Mouse (Mus musculus): ENCODE measurements around the gene Atp6v0b. TPM values are rescaled to one million over a fixed set of nuclear protein-coding genes. Genes with fewer than 3 reads are reported as not detected.

Atp6v0b gene
- total and polyA plus RNA-seq, 2 experiments from 2014 or later: 216 to 356 TPM

DNA sequence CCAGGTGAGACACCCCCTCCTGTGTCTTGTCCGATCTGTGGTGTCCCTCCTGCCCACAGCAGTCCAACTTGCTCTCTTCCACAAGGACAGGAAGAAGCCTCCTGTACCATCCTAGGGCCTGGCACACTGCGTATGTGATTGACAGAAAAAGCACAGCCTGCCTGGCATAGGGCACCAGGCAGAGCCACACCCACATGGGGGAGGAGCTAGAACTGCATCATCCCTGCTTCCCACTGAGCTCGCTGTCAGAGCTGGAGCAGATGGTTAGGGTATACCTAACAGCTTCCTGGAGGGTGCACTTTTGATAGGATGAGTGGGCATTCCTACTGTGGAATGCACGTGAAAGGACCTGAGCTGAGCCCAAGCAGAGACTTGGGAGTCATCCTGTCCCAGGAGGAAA lies 24.3 kb downstream of the Atp6v0b start:
- H3K27ac ChIP-seq (ENCODE audit: low read depth): no peak overlapping the region
- ATAC-seq (ENCODE audit: insufficient read depth, low read depth) (no peak), DNase-seq (ENCODE audit: low spot score) (no peak)
- no peak overlapping the region for H3K4me3 ChIP-seq (ENCODE audit: low read depth, low read length)
- WGBS: 49% methylated on average over 4 of the region's 4 CpGs
- no peaks in the 10 kb centered on the region for H3K36me3 ChIP-seq (replicated peaks; ENCODE audit: control insufficient read depth, insufficient read depth, low read length)
- TF ChIP-seq CTCF (IDR thresholded peaks at IDR 0.05; ENCODE audit: low read depth) (no peak), EP300 (IDR thresholded peaks at IDR 0.05; ENCODE audit: low read depth) (no peak)
- H3K9ac ChIP-seq (replicated peaks; ENCODE audit: low read depth, low read length): no peak overlapping the region
- H3K4me2 ChIP-seq (ENCODE audit: low read depth, low read length): no peak overlapping the region
- H3K9me3 ChIP-seq (replicated peaks; ENCODE audit: control insufficient read depth, low read length): no peaks in the 10 kb centered on the region
- no peaks in the 10 kb centered on the region for H3K4me1 ChIP-seq (ENCODE audit: control insufficient read depth, insufficient read depth)
- no peaks in the 10 kb centered on the region for H3K27me3 ChIP-seq (ENCODE audit: control insufficient read depth, insufficient read depth, low read length)

DNA sequence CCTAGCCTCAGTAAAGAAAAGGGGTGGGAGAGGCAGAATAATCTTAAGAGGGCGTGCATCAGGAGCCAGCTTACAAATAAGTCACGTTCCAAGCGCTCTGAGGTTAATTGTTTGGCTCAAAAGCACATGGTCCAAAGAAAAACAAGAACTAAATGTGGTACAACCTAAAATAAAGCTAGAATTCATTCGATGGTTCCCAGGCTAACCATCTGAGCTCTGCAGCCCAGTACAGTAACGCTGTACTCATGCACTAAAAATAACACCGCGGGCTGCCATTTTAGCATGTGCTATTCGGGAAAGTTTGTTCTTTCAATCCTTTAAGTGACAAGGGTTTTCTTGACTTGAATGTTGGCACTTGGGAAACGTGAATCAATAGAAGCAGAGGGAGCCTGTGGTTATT lies 26.6 kb downstream of the Atp6v0b start:
- WGBS: 68% methylated on average over 9 of the region's 9 CpGs
- Histone ChIP-seq H3K27me3 (ENCODE audit: control insufficient read depth, insufficient read depth, low read length) (no peaks in the 10 kb centered on the region), H3K9me3 (replicated peaks; ENCODE audit: control insufficient read depth, low read length) (no peaks in the 10 kb centered on the region), H3K9ac (replicated peaks; ENCODE audit: low read depth, low read length) (no peak overlapping the region), H3K4me1 (ENCODE audit: control insufficient read depth, insufficient read depth) (no peaks in the 10 kb centered on the region), H3K4me3 (ENCODE audit: low read depth, low read length) (no peak overlapping the region), H3K27ac (ENCODE audit: low read depth) (no peak overlapping the region), H3K4me2 (ENCODE audit: low read depth, low read length) (no peak overlapping the region), H3K36me3 (replicated peaks; ENCODE audit: control insufficient read depth, insufficient read depth, low read length) (no peaks in the 10 kb centered on the region)
- no peak for ATAC-seq (ENCODE audit: insufficient read depth, low read depth)
- TF ChIP-seq EP300 (IDR thresholded peaks at IDR 0.05; ENCODE audit: low read depth): no peak
- no peak for TF ChIP-seq CTCF (IDR thresholded peaks at IDR 0.05; ENCODE audit: low read depth)
- DNase-seq (ENCODE audit: low spot score): no peak

DNA sequence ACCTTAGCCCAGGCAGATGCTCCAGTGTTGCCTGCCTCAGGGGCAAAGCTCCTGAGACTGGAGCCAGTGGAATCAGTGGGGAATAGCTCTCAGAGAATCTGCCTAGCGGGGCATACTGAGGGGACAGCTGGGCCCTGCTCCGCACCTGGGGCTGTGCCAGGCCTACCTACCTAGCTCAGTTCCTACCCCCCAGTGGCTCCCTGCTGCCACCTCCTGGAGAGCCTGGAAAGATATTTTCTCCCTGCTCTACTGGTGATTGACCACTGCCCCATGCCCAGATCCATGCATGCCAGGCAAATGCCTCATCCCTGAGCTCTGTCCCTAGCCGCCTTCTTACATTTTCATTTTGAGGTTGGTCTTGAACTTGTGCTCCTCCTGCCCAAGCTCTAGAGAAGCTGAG lies 28.3 kb downstream of the Atp6v0b start:
- DNase-seq (ENCODE audit: low spot score) (no peak), ATAC-seq (ENCODE audit: insufficient read depth, low read depth) (no peak; the same call in 1 of the 2 replicates)
- Histone ChIP-seq H3K27me3 (ENCODE audit: control insufficient read depth, insufficient read depth, low read length) (no peaks in the 10 kb centered on the region), H3K4me1 (ENCODE audit: control insufficient read depth, insufficient read depth) (no peaks in the 10 kb centered on the region), H3K27ac (ENCODE audit: low read depth) (no peak overlapping the region), H3K4me3 (ENCODE audit: low read depth, low read length) (no peak overlapping the region), H3K4me2 (ENCODE audit: low read depth, low read length) (no peak overlapping the region), H3K9me3 (replicated peaks; ENCODE audit: control insufficient read depth, low read length) (no peaks in the 10 kb centered on the region), H3K9ac (replicated peaks; ENCODE audit: low read depth, low read length) (no peak overlapping the region), H3K36me3 (replicated peaks; ENCODE audit: control insufficient read depth, insufficient read depth, low read length) (no peaks in the 10 kb centered on the region)
- TF ChIP-seq EP300 (IDR thresholded peaks at IDR 0.05; ENCODE audit: low read depth) (no peak), CTCF (IDR thresholded peaks at IDR 0.05; ENCODE audit: low read depth) (peak; percentile 65)
- 55% methylated on average over 3 of the region's 3 CpGs for WGBS

DNA sequence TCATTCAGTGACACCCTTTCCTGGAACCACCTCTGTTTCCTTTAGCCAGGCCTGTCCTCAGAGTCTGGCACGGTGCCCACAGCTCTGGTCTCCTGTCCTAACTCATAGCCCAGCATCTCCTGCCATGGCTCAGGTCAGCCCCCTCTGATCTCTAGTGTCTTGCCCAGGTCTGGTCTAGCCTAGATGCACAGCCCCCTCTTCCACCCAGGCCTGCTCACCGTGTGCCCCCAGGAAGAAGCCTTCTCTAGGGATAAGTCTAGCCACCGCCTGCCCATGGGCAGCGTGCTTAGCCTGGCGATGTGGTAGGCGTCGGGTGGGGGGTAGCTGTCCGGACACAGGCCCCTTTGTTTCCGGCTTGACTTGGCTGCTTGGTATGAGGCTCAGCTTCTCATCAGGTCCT lies 32.0 kb downstream of the Atp6v0b start:
- Histone ChIP-seq H3K27ac (ENCODE audit: low read depth) (no peak overlapping the region), H3K9ac (replicated peaks; ENCODE audit: low read depth, low read length) (no peak overlapping the region), H3K27me3 (ENCODE audit: control insufficient read depth, insufficient read depth, low read length) (no peaks in the 10 kb centered on the region), H3K4me3 (ENCODE audit: low read depth, low read length) (no peak overlapping the region), H3K36me3 (replicated peaks; ENCODE audit: control insufficient read depth, insufficient read depth, low read length) (no peaks in the 10 kb centered on the region), H3K4me1 (ENCODE audit: control insufficient read depth, insufficient read depth) (no peaks in the 10 kb centered on the region), H3K4me2 (ENCODE audit: low read depth, low read length) (no peak overlapping the region), H3K9me3 (replicated peaks; ENCODE audit: control insufficient read depth, low read length) (no peaks in the 10 kb centered on the region)
- ATAC-seq (ENCODE audit: insufficient read depth, low read depth) (no peak), DNase-seq (ENCODE audit: low spot score) (no peak)
- WGBS: 79% methylated on average over 9 of the region's 9 CpGs
- TF ChIP-seq CTCF (IDR thresholded peaks at IDR 0.05; ENCODE audit: low read depth) (no peak), EP300 (IDR thresholded peaks at IDR 0.05; ENCODE audit: low read depth) (no peak)

DNA sequence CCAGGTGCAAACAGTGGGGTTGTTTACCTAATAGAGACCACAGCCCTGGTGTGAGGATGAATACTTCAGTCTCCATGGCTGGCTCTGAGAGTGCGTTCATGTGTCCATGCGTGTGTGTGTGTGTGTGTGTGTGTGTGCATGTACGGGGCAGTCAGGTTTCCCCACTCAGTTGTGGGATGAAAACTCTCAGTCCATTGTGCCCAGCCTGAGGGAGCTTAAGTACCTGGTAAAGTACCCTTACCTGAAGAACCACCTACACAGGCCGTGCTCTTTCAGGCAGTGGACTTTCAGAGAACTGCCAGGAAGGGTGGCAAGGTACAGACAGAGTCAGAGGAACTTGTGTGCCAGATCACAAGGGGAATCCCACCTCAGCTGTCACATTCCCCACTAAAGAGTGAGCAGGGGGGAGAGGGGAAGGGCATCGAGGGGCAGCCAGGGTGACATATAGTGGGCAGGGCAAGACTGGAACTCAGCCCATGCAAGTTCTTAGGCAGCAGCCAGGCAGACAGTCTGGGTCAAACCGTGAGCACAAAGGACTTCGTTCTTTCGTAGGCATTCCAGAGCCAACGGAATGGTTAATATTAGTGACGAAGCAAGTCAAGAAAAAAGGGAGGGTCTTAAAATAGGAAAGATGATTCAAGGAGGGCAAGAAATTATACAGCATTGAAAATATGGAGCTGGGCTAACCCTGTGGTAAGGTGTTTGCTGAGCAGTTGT lies 34.8 kb downstream of the Atp6v0b start:
- no peaks in the 10 kb centered on the region for H3K4me1 ChIP-seq (ENCODE audit: control insufficient read depth, insufficient read depth)
- H3K4me3 ChIP-seq (ENCODE audit: low read depth, low read length): no peak overlapping the region
- no peak overlapping the region for H3K4me2 ChIP-seq (ENCODE audit: low read depth, low read length)
- H3K36me3 ChIP-seq (replicated peaks; ENCODE audit: control insufficient read depth, insufficient read depth, low read length): no peaks in the 10 kb centered on the region
- no peaks in the 10 kb centered on the region for H3K27me3 ChIP-seq (ENCODE audit: control insufficient read depth, insufficient read depth, low read length)
- TF ChIP-seq EP300 (IDR thresholded peaks at IDR 0.05; ENCODE audit: low read depth) (no peak), CTCF (IDR thresholded peaks at IDR 0.05; ENCODE audit: low read depth) (no peak)
- WGBS: 75% methylated on average over 10 of the region's 10 CpGs
- H3K9ac ChIP-seq (replicated peaks; ENCODE audit: low read depth, low read length): no peak overlapping the region
- H3K27ac ChIP-seq (ENCODE audit: low read depth): no peak overlapping the region
- no peak for DNase-seq (ENCODE audit: low spot score)
- H3K9me3 ChIP-seq (replicated peaks; ENCODE audit: control insufficient read depth, low read length): no peaks in the 10 kb centered on the region
- no peak for ATAC-seq (ENCODE audit: insufficient read depth, low read depth)

DNA sequence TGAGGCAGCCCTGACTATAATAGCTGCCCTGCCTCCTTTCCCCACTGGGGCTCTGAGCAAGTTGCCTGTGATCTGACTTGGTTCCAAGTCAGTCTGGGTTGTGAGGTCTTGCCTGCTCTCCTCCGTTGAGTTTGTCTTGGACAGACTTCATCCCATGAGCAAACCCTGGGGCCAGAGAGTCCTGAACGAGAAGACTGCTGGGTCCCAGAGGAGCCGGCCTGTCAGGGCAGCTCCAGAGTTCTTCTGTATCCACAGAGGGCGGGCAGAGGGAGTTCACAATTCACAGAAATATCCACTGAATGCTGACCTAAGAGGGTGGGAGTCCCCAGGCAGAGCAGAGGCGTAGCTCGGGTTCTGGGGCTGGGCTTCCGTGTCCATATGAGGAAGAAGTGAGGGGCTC lies 36.3 kb downstream of the Atp6v0b start:
- no peaks in the 10 kb centered on the region for H3K27me3 ChIP-seq (ENCODE audit: control insufficient read depth, insufficient read depth, low read length)
- DNase-seq (ENCODE audit: low spot score): no peak
- WGBS: 62% methylated on average over 7 of the region's 7 CpGs
- no peak overlapping the region for H3K9ac ChIP-seq (replicated peaks; ENCODE audit: low read depth, low read length)
- H3K36me3 ChIP-seq (replicated peaks; ENCODE audit: control insufficient read depth, insufficient read depth, low read length): no peaks in the 10 kb centered on the region
- no peak overlapping the region for H3K4me2 ChIP-seq (ENCODE audit: low read depth, low read length)
- TF ChIP-seq CTCF (IDR thresholded peaks at IDR 0.05; ENCODE audit: low read depth) (no peak), EP300 (IDR thresholded peaks at IDR 0.05; ENCODE audit: low read depth) (no peak)
- no peak for ATAC-seq (ENCODE audit: insufficient read depth, low read depth)
- no peaks in the 10 kb centered on the region for H3K9me3 ChIP-seq (replicated peaks; ENCODE audit: control insufficient read depth, low read length)
- H3K27ac ChIP-seq (ENCODE audit: low read depth): no peak overlapping the region
- no peaks in the 10 kb centered on the region for H3K4me1 ChIP-seq (ENCODE audit: control insufficient read depth, insufficient read depth)
- no peak overlapping the region for H3K4me3 ChIP-seq (ENCODE audit: low read depth, low read length)

All from heart, postnatal 0 days (tissue).